Mouse (Mus musculus) intestine, embryonic 16.5 days (tissue): ENCODE data around the gene Tbl3. TPM values are rescaled to one million over a fixed set of nuclear protein-coding genes. Genes with fewer than 3 reads are reported as not detected.
"Not testable (repeated sequence)": the region's sequence is repeated elsewhere in the genome, so short reads cannot be mapped to it uniquely, and the experiment has no call there.

Experiments used
- ATAC-seq: fragments of 200-750 bp; cut with Nextera tagmentation; 2 replicates; pipeline ENCODE4 v1.8.0; 2017; ENCODE audit warnings: moderate TSS enrichment, moderate library complexity
- H3K27ac ChIP-seq: fragments of 300-500 bp; sonication (generic); 2 replicates; pipeline ENCODE4 v1.5.1; 2014; ENCODE audit warnings: mild to moderate bottlenecking, low read length
- H3K27me3 ChIP-seq: fragments of 300-500 bp; sonication (generic); replicated peaks from 2 replicates; pipeline ENCODE4 v1.6.1; 2014; ENCODE audit warnings: low read length, control low read depth, mixed read lengths; ENCODE audit not compliant: control insufficient read depth, insufficient read depth
- H3K36me3 ChIP-seq: fragments of 300-500 bp; sonication (generic); 2 replicates; pipeline ENCODE4 v1.6.1; 2014; ENCODE audit warnings: low read length, control low read depth; ENCODE audit not compliant: control insufficient read depth, insufficient read depth
- H3K4me1 ChIP-seq: fragments of 300-500 bp; sonication (generic); 2 replicates; pipeline ENCODE4 v1.6.1; 2014; ENCODE audit warnings: low read length, control low read depth, mixed read lengths; ENCODE audit not compliant: control insufficient read depth, insufficient read depth
- H3K4me2 ChIP-seq: fragments of 300-500 bp; sonication (generic); 2 replicates; pipeline ENCODE4 v1.6.1; 2014; ENCODE audit warnings: low read depth, low read length, control low read depth
- H3K4me3 ChIP-seq: fragments of 300-500 bp; sonication (generic); 2 replicates; pipeline ENCODE4 v1.5.1; 2014; ENCODE audit warnings: mild to moderate bottlenecking, low read length
- H3K9ac ChIP-seq: fragments of 300-500 bp; sonication (generic); 2 replicates; pipeline ENCODE4 v1.6.1; 2014; ENCODE audit warnings: low read depth, low read length
- H3K9me3 ChIP-seq: fragments of 300-500 bp; sonication (generic); 2 replicates; pipeline ENCODE4 v1.6.1; 2016; ENCODE audit warnings: low read length, control low read depth; ENCODE audit not compliant: control insufficient read depth
- WGBS: fragments of 180-500 bp; shearing (Covaris S2); extraction: QIAGEN DNeasy Blood & Tissue Kit; methylation state at CpG from one replicate; pipeline ENCODE4 v1.1.7; 2014; 5-methylcytosine and 5-hydroxymethylcytosine counted together
- polyA plus RNA-seq: library from polyadenylated mRNA; unstranded; fragments of >200 nt; fragmentation: Nextera tagmentation; extraction: Ambion mirVana; gene quantifications from 2 replicates; pipeline ENCODE4 v1.2.1, GENCODE M21; 2015

Tbl3 gene
- polyA plus RNA-seq, 1 experiment from 2014 or later: 68.4 TPM

- H3K9me3 ChIP-seq, H3K36me3 ChIP-seq, H3K27me3 ChIP-seq, ATAC-seq: not testable (repeated sequence)
- Histone ChIP-seq H3K27ac (0 out of 2 replicates have a peak overlapping the region, but pooled peaks have one; percentile 80), H3K9ac (peak overlapping the region; percentile 69), H3K4me3 (peak overlapping the region; percentile 89), H3K4me1 (peaks cover 19% of the 10 kb centered on the region), H3K4me2 (peak overlapping the region; percentile 58)
- 0% methylated on average over 11 of the region's 11 CpGs for WGBS
Measured at GRCm38 (mm10) chr17:24720616-24721015, 13.2 kb upstream of the Tbl3 start.

DNA sequence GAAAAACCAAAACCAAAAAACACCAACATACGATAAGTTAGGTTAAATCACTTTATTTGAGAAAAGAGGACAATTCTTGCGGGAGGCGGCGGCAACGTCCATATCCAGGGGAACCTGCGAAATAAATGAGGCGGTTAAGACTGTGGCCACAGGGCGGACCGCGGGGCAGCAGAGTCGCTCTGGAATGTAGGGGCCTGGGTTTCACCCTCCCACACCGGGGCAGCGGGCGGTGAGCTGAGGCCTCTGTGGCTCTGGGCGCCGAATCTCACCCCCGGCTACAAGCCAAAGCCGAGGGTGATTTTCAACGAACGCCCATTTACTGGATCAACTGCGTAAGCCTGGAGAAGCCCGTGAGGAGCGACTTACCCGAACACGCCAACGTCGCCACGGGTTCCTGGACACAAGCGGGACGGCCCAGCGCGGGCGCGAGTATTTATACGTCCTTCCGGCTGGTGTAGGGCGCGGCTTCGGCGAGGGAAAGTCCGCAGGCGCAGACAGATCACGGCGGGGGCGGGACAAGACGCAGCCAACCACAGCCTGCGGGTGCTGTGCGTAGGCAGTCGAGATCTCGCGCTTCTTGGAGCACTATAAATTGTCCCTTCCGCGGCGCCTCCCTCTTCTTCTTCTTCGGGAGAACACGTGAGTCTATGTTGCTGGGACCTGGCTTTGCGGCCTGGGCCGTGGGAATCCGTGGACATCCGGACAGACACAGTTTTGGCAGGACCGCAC is 12.2 kb upstream of the Tbl3 start:
- Histone ChIP-seq H3K9ac (peak overlapping the region; percentile 96), H3K36me3 (peaks cover 7% of the 10 kb centered on the region), H3K27ac (peak overlapping the region; percentile 81), H3K4me3 (peak overlapping the region; percentile 89), H3K27me3 (no peaks in the 10 kb centered on the region), H3K4me1 (peaks cover 19% of the 10 kb centered on the region), H3K9me3 (no peaks in the 10 kb centered on the region), H3K4me2 (peak overlapping the region; percentile 58)
- WGBS: under 1% methylated on average over 61 of the region's 61 CpGs
- ATAC-seq: peak; percentile 96

DNA sequence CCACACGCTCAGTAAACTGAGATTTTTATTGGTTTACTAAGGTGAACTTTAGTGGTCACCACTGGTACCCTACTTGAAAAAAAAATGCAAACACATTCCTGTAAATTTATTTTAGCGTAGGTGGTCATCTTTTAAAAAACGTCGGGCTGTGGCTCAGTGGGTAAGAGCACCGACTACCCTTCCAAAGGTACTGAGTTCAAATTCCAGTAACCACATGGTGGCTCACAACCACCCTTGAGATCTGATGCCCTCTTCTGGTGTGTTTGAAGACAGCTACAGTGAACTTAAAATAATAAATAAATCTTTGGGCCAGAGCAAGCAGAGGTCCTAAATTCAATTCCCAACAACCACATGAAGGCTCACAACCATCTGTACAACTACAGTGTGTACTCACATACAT is 11.5 kb upstream of the Tbl3 start:
- not testable (repeated sequence) for H3K36me3 ChIP-seq, H3K27me3 ChIP-seq, ATAC-seq, H3K9me3 ChIP-seq, H3K27ac ChIP-seq
- H3K9ac ChIP-seq: peak overlapping the region; percentile 96
- peak overlapping the region; percentile 57 for H3K4me2 ChIP-seq
- peak overlapping the region; percentile 89 for H3K4me3 ChIP-seq
- WGBS: 59% methylated on average over 5 of the region's 5 CpGs
- peaks cover 19% of the 10 kb centered on the region for H3K4me1 ChIP-seq

- WGBS: 79% methylated on average over 4 of the region's 4 CpGs
Measured at GRCm38 (mm10) chr17:24717943-24718342, 10.5 kb upstream of the Tbl3 start, which contains the start of the genes Rnf151 and Rps2. Gene Rnf151, minus strand, starts transcription at chr17:24718063. Gene Rps2, plus strand, starts transcription at chr17:24718116.

GRCm38 (mm10) chr17:24716166-24716682 is 8.8 kb upstream of the Tbl3 start:
- Histone ChIP-seq H3K4me3 (no peak overlapping the region), H3K27me3 (no peaks in the 10 kb centered on the region), H3K9me3 (no peaks in the 10 kb centered on the region), H3K4me1 (peaks cover 5% of the 10 kb centered on the region; the same call in 1 of the 2 replicates), H3K4me2 (no peak overlapping the region), H3K9ac (no peak overlapping the region), H3K27ac (no peak overlapping the region), H3K36me3 (no peaks in the 10 kb centered on the region)
- ATAC-seq: no peak
- WGBS: 98% methylated on average over 15 of the region's 15 CpGs

More at GRCm38 (mm10) chr17:24717943-24718342, 10.5 kb upstream of the Tbl3 start, which contains the start of the genes Rnf151 and Rps2:
- Histone ChIP-seq H3K27me3 (no peaks in the 10 kb centered on the region), H3K4me3 (peak within 1 kb of the TSS; percentile 89), H3K4me1 (peaks cover 15% of the 10 kb centered on the region), H3K9ac (peak within 1 kb of the TSS; percentile 96), H3K27ac (no peak within 1 kb of the TSS), H3K4me2 (peak within 1 kb of the TSS; percentile 57), H3K36me3 (peaks cover 7% of the 10 kb centered on the region), H3K9me3 (no peaks in the 10 kb centered on the region)
- ATAC-seq: no peak

DNA sequence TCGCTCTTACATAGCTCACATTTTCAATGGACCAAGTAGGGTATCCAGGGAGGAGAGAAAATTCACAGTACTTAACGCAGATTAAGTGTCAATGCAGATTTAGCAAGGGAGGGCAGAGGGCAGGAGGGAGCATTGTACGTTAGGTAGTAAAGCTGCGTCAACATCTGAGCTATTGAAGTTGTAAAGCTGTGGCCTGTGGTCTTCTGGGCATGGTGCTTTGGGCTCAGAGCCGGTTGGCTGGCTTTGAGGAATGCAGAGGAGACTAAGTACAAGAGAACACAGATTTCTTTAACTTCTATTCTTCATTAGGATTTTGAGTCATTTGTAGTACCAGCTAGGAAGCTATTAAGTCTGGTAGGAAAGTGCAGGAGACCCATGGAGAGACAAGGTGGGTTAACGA is 8.1 kb upstream of the Tbl3 start:
- 74% methylated on average over 6 of the region's 6 CpGs for WGBS
- no peak for ATAC-seq

DNA sequence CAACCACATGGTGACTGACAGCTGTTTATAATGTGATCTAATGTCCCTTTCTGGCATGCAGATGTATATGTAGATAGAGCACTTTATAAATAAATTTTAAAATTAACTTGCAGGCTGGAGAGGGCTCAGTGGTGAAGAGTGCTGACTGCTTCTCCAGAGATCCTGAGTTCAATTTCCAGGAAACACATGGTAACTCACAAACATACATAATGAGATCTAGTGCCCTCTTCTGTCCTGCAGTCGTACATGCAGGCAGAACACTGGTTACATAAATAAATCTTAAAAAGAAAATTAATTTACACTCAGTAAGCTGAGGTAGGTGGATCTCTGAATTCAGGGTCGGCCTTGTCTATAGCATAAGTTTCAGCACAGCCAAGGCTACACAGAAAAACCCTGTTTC is 1.2 kb upstream of the Tbl3 start:
- WGBS: 31% methylated on average over 2 of the region's 2 CpGs
- no peak overlapping the region for H3K4me2 ChIP-seq
- H3K9ac ChIP-seq: no peak overlapping the region
- H3K4me1 ChIP-seq: peaks cover 10% of the 10 kb centered on the region; the same call in 1 of the 2 replicates
- H3K9me3 ChIP-seq: no peaks in the 10 kb centered on the region
- ATAC-seq: no peak
- H3K27me3 ChIP-seq: no peaks in the 10 kb centered on the region
- H3K27ac ChIP-seq: no peak overlapping the region
- H3K4me3 ChIP-seq: peak overlapping the region; percentile 64; the same call in 1 of the 2 replicates
- peaks cover 10% of the 10 kb centered on the region; the same call in 1 of the 2 replicates for H3K36me3 ChIP-seq

More for the DNA sequence above, 8.1 kb upstream of the Tbl3 start:
- H3K27ac ChIP-seq: no peak overlapping the region
- H3K9me3 ChIP-seq: no peaks in the 10 kb centered on the region
- peaks cover 5% of the 10 kb centered on the region; the same call in 1 of the 2 replicates for H3K4me1 ChIP-seq
- no peak overlapping the region for H3K4me2 ChIP-seq
- no peaks in the 10 kb centered on the region for H3K36me3 ChIP-seq
- H3K4me3 ChIP-seq: no peak overlapping the region
- no peak overlapping the region for H3K9ac ChIP-seq
- H3K27me3 ChIP-seq: no peaks in the 10 kb centered on the region

DNA sequence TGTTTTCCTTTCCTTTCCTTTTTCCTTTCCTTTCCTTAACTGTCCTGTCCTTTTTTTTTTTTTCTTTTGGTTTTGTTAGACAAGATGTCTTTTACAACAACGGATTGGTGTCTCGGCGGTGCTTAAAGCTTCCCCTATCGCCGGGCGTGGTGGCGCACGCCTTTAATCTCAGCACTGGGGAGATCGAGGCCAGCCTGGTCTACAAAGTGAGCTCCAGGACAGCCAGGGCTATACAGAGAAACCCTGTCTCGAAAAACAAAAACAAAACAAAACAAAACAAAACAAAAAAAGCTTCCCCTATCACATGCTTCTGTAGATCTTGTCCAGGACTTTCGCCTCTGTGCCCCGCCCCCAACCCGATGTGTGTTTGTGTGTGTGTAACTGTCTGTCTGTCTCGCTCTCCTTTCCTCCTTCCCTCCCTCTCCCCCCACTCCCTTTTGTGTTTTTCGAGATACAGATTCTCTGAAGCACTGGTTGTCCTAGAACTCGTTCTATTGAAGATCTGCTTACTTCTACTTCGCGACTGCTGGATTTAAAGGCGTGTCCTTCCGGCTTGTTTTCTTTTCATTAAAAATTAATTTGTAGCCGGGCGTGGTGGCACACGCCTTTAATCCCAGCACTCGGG is 453 bp upstream of the Tbl3 start:
- Histone ChIP-seq H3K4me2 (peak overlapping the region; percentile 79), H3K27ac (peak overlapping the region; percentile 75), H3K9ac (peak overlapping the region; percentile 86), H3K27me3 (no peaks in the 10 kb centered on the region), H3K36me3 (peaks cover 10% of the 10 kb centered on the region; the same call in 1 of the 2 replicates), H3K9me3 (no peaks in the 10 kb centered on the region), H3K4me1 (peaks cover 10% of the 10 kb centered on the region; the same call in 1 of the 2 replicates), H3K4me3 (peak overlapping the region; percentile 64)
- ATAC-seq: peak; percentile 38
- WGBS: 4% methylated on average over 24 of the region's 24 CpGs

- 93% methylated on average over 3 of the region's 3 CpGs for WGBS
- no peak overlapping the region for H3K4me3 ChIP-seq
- H3K4me2 ChIP-seq: no peak overlapping the region
- no peak overlapping the region for H3K9ac ChIP-seq
- peaks cover 24% of the 10 kb centered on the region for H3K36me3 ChIP-seq
- H3K27ac ChIP-seq: no peak overlapping the region
- H3K27me3 ChIP-seq: no peaks in the 10 kb centered on the region
- ATAC-seq: no peak
- H3K4me1 ChIP-seq: peaks cover 10% of the 10 kb centered on the region; the same call in 1 of the 2 replicates
- no peaks in the 10 kb centered on the region for H3K9me3 ChIP-seq
Measured at GRCm38 (mm10) chr17:24705821-24706220, 1.6 kb downstream of the Tbl3 start.
